Mouse (Mus musculus): ENCODE results near the gene Zfp580.

Gene Zfp580

GRCm38 (mm10) chr7:5035628-5036027 is 15.7 kb upstream of the Zfp580 start:
- no peak for DNase-seq (ENCODE audit: low read depth, low spot score)

- no peak for DNase-seq (ENCODE audit: low read depth, low spot score)
Measured at GRCm38 (mm10) chr7:5036136-5036535, 15.2 kb upstream of the Zfp580 start.

- DNase-seq (ENCODE audit: low read depth, low spot score): no peak
Measured at GRCm38 (mm10) chr7:5037026-5037425, 14.3 kb upstream of the Zfp580 start.

GRCm38 (mm10) chr7:5037467-5037866 is 13.9 kb upstream of the Zfp580 start:
- no peak for DNase-seq (ENCODE audit: low read depth, low spot score)

GRCm38 (mm10) chr7:5038109-5038732 is 13.1 kb upstream of the Zfp580 start, which contains the start of gene Zfp784:
Gene Zfp784, minus strand, starts transcription at chr7:5038446.
- peak; percentile 74 for DNase-seq (ENCODE audit: low read depth, low spot score)

- DNase-seq (ENCODE audit: low read depth, low spot score): no peak
Measured at GRCm38 (mm10) chr7:5038940-5039339, 12.4 kb upstream of the Zfp580 start.

- no peak for DNase-seq (ENCODE audit: low read depth, low spot score)
Measured at GRCm38 (mm10) chr7:5044981-5045380, 6.4 kb upstream of the Zfp580 start.

GRCm38 (mm10) chr7:5046112-5046511 is 5.2 kb upstream of the Zfp580 start:
- no peak for DNase-seq (ENCODE audit: low read depth, low spot score)

GRCm38 (mm10) chr7:5047313-5047712 is 4.0 kb upstream of the Zfp580 start:
- DNase-seq (ENCODE audit: low read depth, low spot score): no peak

- DNase-seq (ENCODE audit: low read depth, low spot score): no peak
Measured at GRCm38 (mm10) chr7:5052438-5052837, 1.1 kb downstream of the Zfp580 start.

- DNase-seq (ENCODE audit: low read depth, low spot score): no peak
Measured at GRCm38 (mm10) chr7:5052931-5053343, 1.6 kb downstream of the Zfp580 start.

GRCm38 (mm10) chr7:5053456-5054179 is 2.3 kb downstream of the Zfp580 start:
- no peak for DNase-seq (ENCODE audit: low read depth, low spot score)

GRCm38 (mm10) chr7:5056651-5057263 is 5.4 kb downstream of the Zfp580 start:
- DNase-seq (ENCODE audit: low read depth, low spot score): no peak

- DNase-seq (ENCODE audit: low read depth, low spot score): no peak
Measured at GRCm38 (mm10) chr7:5057381-5057780, 6.0 kb downstream of the Zfp580 start.

- no peak for DNase-seq (ENCODE audit: low read depth, low spot score)
Measured at GRCm38 (mm10) chr7:5057804-5058203, 6.5 kb downstream of the Zfp580 start.

- DNase-seq (ENCODE audit: low read depth, low spot score): no peak
Measured at GRCm38 (mm10) chr7:5058631-5059030, 7.3 kb downstream of the Zfp580 start.

- DNase-seq (ENCODE audit: low read depth, low spot score): no peak
Measured at GRCm38 (mm10) chr7:5059421-5059820, 8.1 kb downstream of the Zfp580 start.

GRCm38 (mm10) chr7:5060239-5060731 is 8.9 kb downstream of the Zfp580 start:
- DNase-seq (ENCODE audit: low read depth, low spot score): peak; percentile 67

- peak; percentile 97 for DNase-seq (ENCODE audit: low read depth, low spot score)
Measured at GRCm38 (mm10) chr7:5060944-5061773, 9.8 kb downstream of the Zfp580 start.

GRCm38 (mm10) chr7:5061774-5062359 is 10.5 kb downstream of the Zfp580 start, which contains the start of gene U2af2:
Gene U2af2, plus strand, starts transcription at chr7:5062143.
- peak; percentile 84 for DNase-seq (ENCODE audit: low read depth, low spot score)

- DNase-seq (ENCODE audit: low read depth, low spot score): peak; percentile 64
Measured at GRCm38 (mm10) chr7:5062360-5063001, 11.1 kb downstream of the Zfp580 start.

Measured in retina, adult 2 months (tissue).